Mouse (Mus musculus): Measurements from ENCODE around the gene Me3. TPM values are rescaled to one million over a fixed set of nuclear protein-coding genes. Genes with fewer than 3 reads are reported as not detected.

Gene Me3
- not detected in 2 replicates for polyA plus RNA-seq (2011; ENCODE audit: insufficient read depth, insufficient read length, low replicate concordance, missing spikeins)

DNA sequence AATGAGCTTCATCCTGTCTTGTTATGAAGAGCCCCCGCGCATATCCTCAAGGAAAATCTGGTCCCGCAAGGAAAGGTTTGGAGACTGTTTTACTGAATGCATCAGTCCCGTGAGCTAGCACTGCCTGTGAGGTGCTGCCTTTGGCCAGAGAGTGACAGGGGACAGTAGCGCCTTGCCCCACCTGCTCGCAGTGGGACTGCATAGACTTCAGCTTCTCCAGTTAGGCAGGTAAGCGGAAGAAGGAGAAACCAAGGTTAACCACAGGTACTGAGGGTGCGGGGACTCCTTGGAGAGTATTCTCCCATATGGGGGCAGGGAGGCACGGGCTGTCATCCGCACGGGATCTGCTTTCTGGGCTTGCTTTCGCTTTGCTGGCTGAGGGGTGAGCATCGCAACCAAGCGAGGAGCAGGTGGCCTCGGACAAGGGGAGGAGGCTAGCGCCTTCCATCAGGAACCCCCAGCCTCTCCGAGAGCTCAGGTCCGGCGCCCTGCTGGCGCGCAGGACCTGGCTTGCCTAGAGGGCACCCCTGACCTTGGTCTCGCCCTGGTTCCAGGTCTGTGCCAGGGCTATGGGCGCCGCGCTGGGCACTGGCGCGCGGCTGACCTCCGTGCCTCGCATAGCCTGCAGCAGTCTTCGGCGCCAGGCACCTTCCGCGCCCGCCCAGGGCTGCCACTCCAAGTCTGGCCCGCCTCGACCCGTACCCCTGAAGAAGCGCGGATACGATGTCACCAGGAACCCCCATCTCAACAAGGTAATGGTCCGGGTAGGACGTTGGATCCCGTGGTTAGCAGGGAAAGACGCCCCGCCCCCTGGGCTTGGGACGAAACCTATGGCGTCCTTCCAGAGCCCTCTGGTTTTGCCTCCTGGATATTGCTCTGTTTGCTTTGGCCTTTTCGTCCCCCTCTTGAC is at the start of gene Me3:
TSS of gene Me3 (plus strand) at position 51 of the 910 bp plus-strand sequence.
- 0 out of 2 replicates have a peak, but pooled peaks have one; percentile 7 for TF ChIP-seq POLR2A (IDR thresholded peaks at IDR 0.05; ENCODE audit: borderline replicate concordance, control insufficient read depth, low read depth, low read length)
- no peak for TF ChIP-seq CTCF (IDR thresholded peaks at IDR 0.05; ENCODE audit: control insufficient read depth, insufficient read depth, low read length)
- no peaks in the 10 kb centered on the region for H3K4me1 ChIP-seq (ENCODE audit: control insufficient read depth, insufficient read depth, low read length)
- no peak within 1 kb of the TSS for H3K27ac ChIP-seq (ENCODE audit: control insufficient read depth, insufficient read depth, low read depth, low read length, poor library complexity)
- WGBS: 7% methylated on average over 49 of the region's 49 CpGs
- peak within 1 kb of the TSS; percentile 18 for H3K4me3 ChIP-seq (replicated peaks; ENCODE audit: control insufficient read depth, low read depth, low read length)

DNA sequence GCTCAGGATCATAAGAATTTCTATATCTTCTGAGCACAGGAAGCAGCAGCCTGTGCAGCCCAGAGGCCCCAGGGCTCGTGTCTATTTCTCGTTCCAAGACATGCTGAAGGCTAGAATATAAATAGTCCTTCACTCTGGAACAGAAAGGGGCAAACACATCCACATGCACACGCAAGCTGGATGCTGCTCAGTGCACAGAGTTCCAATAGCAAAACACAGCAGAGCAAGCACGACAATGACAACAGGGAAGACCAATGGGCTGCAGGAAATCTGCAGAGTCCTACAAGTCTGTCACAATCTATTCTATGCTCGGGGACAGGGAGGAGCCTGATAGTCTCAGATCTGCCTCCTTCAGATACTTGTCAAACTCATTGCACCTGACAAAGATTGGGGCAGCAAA is 42.2 kb upstream of the Me3 start:
- Histone ChIP-seq H3K4me3 (replicated peaks; ENCODE audit: control insufficient read depth, low read depth, low read length) (no peak overlapping the region), H3K27ac (ENCODE audit: control insufficient read depth, insufficient read depth, low read depth, low read length, poor library complexity) (no peak overlapping the region), H3K4me1 (ENCODE audit: control insufficient read depth, insufficient read depth, low read length) (no peaks in the 10 kb centered on the region)
- TF ChIP-seq CTCF (IDR thresholded peaks at IDR 0.05; ENCODE audit: control insufficient read depth, insufficient read depth, low read length): no peak
- WGBS: 63% methylated on average over 5 of the region's 5 CpGs

DNA sequence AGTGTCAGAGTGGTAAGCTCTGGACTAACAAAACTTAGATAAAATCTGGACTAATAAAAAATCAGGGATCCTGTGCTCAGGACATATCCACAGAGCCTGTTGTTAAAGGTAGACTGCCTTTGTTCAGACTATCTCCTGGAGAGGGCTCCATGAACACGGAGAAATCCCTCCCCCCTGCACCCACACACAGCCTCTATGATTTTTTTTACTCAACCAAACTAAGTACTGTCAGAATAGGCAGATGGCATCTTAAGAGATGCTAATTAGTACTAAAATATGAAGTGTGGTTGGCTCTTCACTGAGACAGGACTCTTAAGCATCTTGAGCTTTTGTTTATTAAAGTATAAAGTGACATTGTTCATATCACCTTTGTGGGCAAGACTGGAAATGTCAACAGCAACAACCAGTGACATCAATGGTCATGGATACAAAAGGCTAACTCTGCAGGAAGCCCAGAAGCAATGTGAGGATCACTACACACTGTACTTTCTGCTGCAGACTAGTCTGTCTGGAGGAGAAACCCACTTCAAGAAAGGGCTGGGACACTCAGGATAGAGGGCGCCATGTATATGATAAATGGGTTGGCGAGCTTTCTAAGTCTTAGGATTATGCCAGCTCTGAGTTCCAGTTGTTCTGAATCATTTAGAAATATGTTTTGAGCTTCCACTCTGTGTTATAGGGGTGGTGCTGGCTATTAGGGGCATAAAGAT is 41.5 kb upstream of the Me3 start:
- H3K4me3 ChIP-seq (replicated peaks; ENCODE audit: control insufficient read depth, low read depth, low read length): no peak overlapping the region
- no peaks in the 10 kb centered on the region for H3K4me1 ChIP-seq (ENCODE audit: control insufficient read depth, insufficient read depth, low read length)
- no peak overlapping the region for H3K27ac ChIP-seq (ENCODE audit: control insufficient read depth, insufficient read depth, low read depth, low read length, poor library complexity)
- TF ChIP-seq POLR2A (IDR thresholded peaks at IDR 0.05; ENCODE audit: borderline replicate concordance, control insufficient read depth, low read depth, low read length): no peak
- TF ChIP-seq CTCF (IDR thresholded peaks at IDR 0.05; ENCODE audit: control insufficient read depth, insufficient read depth, low read length): no peak
- 73% methylated on average over 3 of the region's 3 CpGs for WGBS

- H3K4me1 ChIP-seq (ENCODE audit: control insufficient read depth, insufficient read depth, low read length): no peaks in the 10 kb centered on the region
- TF ChIP-seq CTCF (IDR thresholded peaks at IDR 0.05; ENCODE audit: control insufficient read depth, insufficient read depth, low read length) (no peak), POLR2A (IDR thresholded peaks at IDR 0.05; ENCODE audit: borderline replicate concordance, control insufficient read depth, low read depth, low read length) (no peak)
- WGBS: 69% methylated on average over 2 of the region's 2 CpGs
- H3K27ac ChIP-seq (ENCODE audit: control insufficient read depth, insufficient read depth, low read depth, low read length, poor library complexity): no peak overlapping the region
- no peak overlapping the region for H3K4me3 ChIP-seq (replicated peaks; ENCODE audit: control insufficient read depth, low read depth, low read length)
Observed at GRCm38 (mm10) chr7:89595813-89596212, 36.4 kb upstream of the Me3 start.

GRCm38 (mm10) chr7:89605589-89606536 is 26.3 kb upstream of the Me3 start:
- 50% methylated on average over 8 of the region's 8 CpGs for WGBS
- TF ChIP-seq POLR2A (IDR thresholded peaks at IDR 0.05; ENCODE audit: borderline replicate concordance, control insufficient read depth, low read depth, low read length): no peak
- no peak for TF ChIP-seq CTCF (IDR thresholded peaks at IDR 0.05; ENCODE audit: control insufficient read depth, insufficient read depth, low read length)
- Histone ChIP-seq H3K4me3 (replicated peaks; ENCODE audit: control insufficient read depth, low read depth, low read length) (no peak overlapping the region), H3K27ac (ENCODE audit: control insufficient read depth, insufficient read depth, low read depth, low read length, poor library complexity) (no peak overlapping the region), H3K4me1 (ENCODE audit: control insufficient read depth, insufficient read depth, low read length) (no peaks in the 10 kb centered on the region)

DNA sequence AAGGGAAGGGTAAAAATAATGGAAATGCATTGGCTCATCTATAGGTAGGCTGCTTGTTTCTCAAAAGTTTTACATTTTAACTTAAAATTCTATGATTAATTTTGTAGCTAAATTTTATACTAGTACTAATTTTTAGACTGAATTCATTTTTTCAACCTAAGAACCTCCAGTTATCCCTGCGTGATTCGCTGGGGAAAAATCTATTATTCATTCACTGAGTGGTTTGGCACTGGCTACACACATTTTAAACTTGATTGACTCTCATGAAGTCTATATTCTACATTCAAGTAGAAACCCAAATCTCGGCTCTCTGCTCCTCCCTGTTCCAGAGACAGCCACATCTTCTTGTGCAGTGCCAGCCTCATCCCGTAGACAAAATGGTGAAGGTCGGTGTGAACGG is 24.9 kb upstream of the Me3 start:
- 90% methylated on average over 6 of the region's 6 CpGs for WGBS
- H3K27ac ChIP-seq (ENCODE audit: control insufficient read depth, insufficient read depth, low read depth, low read length, poor library complexity): no peak overlapping the region
- no peaks in the 10 kb centered on the region for H3K4me1 ChIP-seq (ENCODE audit: control insufficient read depth, insufficient read depth, low read length)
- TF ChIP-seq CTCF (IDR thresholded peaks at IDR 0.05; ENCODE audit: control insufficient read depth, insufficient read depth, low read length) (no peak), POLR2A (IDR thresholded peaks at IDR 0.05; ENCODE audit: borderline replicate concordance, control insufficient read depth, low read depth, low read length) (no peak)
- H3K4me3 ChIP-seq (replicated peaks; ENCODE audit: control insufficient read depth, low read depth, low read length): no peak overlapping the region

GRCm38 (mm10) chr7:89611236-89611635 is 21.0 kb upstream of the Me3 start:
- H3K4me1 ChIP-seq (ENCODE audit: control insufficient read depth, insufficient read depth, low read length): no peaks in the 10 kb centered on the region
- TF ChIP-seq CTCF (IDR thresholded peaks at IDR 0.05; ENCODE audit: control insufficient read depth, insufficient read depth, low read length): no peak
- no peak overlapping the region for H3K27ac ChIP-seq (ENCODE audit: control insufficient read depth, insufficient read depth, low read depth, low read length, poor library complexity)
- no peak overlapping the region for H3K4me3 ChIP-seq (replicated peaks; ENCODE audit: control insufficient read depth, low read depth, low read length)
- 76% methylated on average over 7 of the region's 7 CpGs for WGBS

Data from bone marrow, adult 2 months (tissue).